9 mouse cellular contexts compared by ENCODE assay signal in genomic region chr11:84978113-84978512, GRCm38 (mm10). TPM values are rescaled to one million over a fixed set of nuclear protein-coding genes. Genes with fewer than 3 reads are reported as not detected.
DNase-seq lines count a peak whose midpoint lies in the region; TF ChIP-seq lines count a peak whose summit lies in the region.
"Had no signal": no experiment of that assay in that cellular context is flagged by ENCODE, and none has a peak within 500 bp of the region (broad histone marks: within the 10 kb centered on the region; RNA-seq: fewer than 3 reads in every experiment).

No protein-coding gene starts in this region.

- H3K27ac ChIP-seq in cerebellum, adult 2 months (ENCODE audit: insufficient read depth, low read length), result no peak overlapping the region
- H3K27ac ChIP-seq: limb, embryonic 15.5 days had no signal

- no peak overlapping the region for H3K4me3 ChIP-seq in cerebellum, adult 2 months (replicated peaks; ENCODE audit: insufficient read depth, low read depth, low read length)
- H3K4me3 ChIP-seq: limb, embryonic 15.5 days had no signal

- DNase-seq in cerebellum, adult 2 months, result peak; percentile 58 to 63
- DNase-seq in cerebellum, adult 11 months, result no peak
- DNase-seq in left cerebral cortex, postnatal 4 days, result peak; percentile 68
- no peak for DNase-seq in left cerebral cortex, postnatal 36 days (ENCODE audit: low spot score in 2 of 2)
- DNase-seq in c-Kit-negative CD71-positive TER-119-positive erythroid progenitor cells, embryonic 14.5 days (ENCODE audit: low read depth, low spot score), result peak; percentile 27
- DNase-seq in kidney, postnatal 25 days, result peak; percentile 67 to 84
- DNase-seq in splenic B cell, adult 2 months (ENCODE audit: low read depth, low spot score), result peak; percentile 18
- no peak for DNase-seq in yolk sac, embryonic 10.5 days (ENCODE audit: low spot score)

- no peak for TF ChIP-seq POLR2A in cerebellum, adult 2 months (IDR thresholded peaks at IDR 0.05; ENCODE audit: borderline replicate concordance, insufficient read depth, low read length)

- H3K27me3 ChIP-seq in cerebellum, adult 2 months (ENCODE audit: control insufficient read depth, insufficient read depth, low read length), result no peaks in the 10 kb centered on the region
- H3K27me3 ChIP-seq in splenic B cell, adult 2 months (ENCODE audit: control insufficient read depth, insufficient read depth, low read length, poor library complexity, severe bottlenecking), result no peaks in the 10 kb centered on the region; the same call in 1 of the 2 replicates
- H3K27me3 ChIP-seq: limb, embryonic 15.5 days had no signal

- TF ChIP-seq CTCF in cerebellum, adult 2 months (IDR thresholded peaks at IDR 0.05; ENCODE audit: borderline replicate concordance, insufficient read depth, low read depth, low read length), result peak; percentile 79

- H3K4me1 ChIP-seq in cerebellum, adult 2 months (ENCODE audit: control insufficient read depth, insufficient read depth, low read length), result no peaks in the 10 kb centered on the region
- H3K4me1 ChIP-seq: limb, embryonic 15.5 days had no signal

- intact Hi-C loops in left cerebral cortex, postnatal 4 days (cut with DNase I), result loop anchor here (5.0 kb wide), 1 partner anchor 61 kb away; the partner anchor contains the start of gene Znhit3
- intact Hi-C loops in left cerebral cortex, postnatal 36 days (cut with DNase I), result no loop called here

- H3K36me3 ChIP-seq in splenic B cell, adult 2 months (ENCODE audit: control insufficient read depth, insufficient read depth, low read length, poor library complexity, severe bottlenecking), result no peaks in the 10 kb centered on the region
- H3K36me3 ChIP-seq: limb, embryonic 15.5 days had no signal

- WGBS in cerebellum, adult 2 months, result 53% methylated on average over 2 of the region's 2 CpGs

RNA-seq across cellular contexts. Expression of gene Car4, which starts 20.5 kb away (rescaled TPM):
- 187 and 208 TPM in 2 replicates for polyA plus RNA-seq in cerebellum, adult 2 months (2012; rRNA removed)
- 10 to 100 TPM; 21.7 to 23.2 TPM for total RNA-seq in left cerebral cortex, postnatal 4 days (2021)
- 10 to 100 TPM; 75.0 to 82.3 TPM for total RNA-seq in left cerebral cortex, postnatal 36 days (2021)
- polyA plus RNA-seq: limb, embryonic 15.5 days had no signal

Comparison
In these comparisons a context has a peak if more than half of its experiments do, and no peak if none do; other contexts are left out.
1. DNase-seq: peak in cerebellum, adult 2 months (2 of 2), left cerebral cortex, postnatal 4 days (single experiment), c-Kit-negative CD71-positive TER-119-positive erythroid progenitor cells, embryonic 14.5 days (single experiment), kidney, postnatal 25 days (2 of 2) and splenic B cell, adult 2 months (single experiment); none in cerebellum, adult 11 months (single experiment), left cerebral cortex, postnatal 36 days (0 of 2) and yolk sac, embryonic 10.5 days (single experiment).